Mouse (Mus musculus): ENCODE results near the gene Chst14. TPM values are rescaled to one million over a fixed set of nuclear protein-coding genes. Genes with fewer than 3 reads are reported as not detected.

Gene Chst14
- polyA plus RNA-seq (2017; shearing (Covaris generic)), result 3.0 TPM

GRCm38 (mm10) chr2:118926361-118926997, at the start of gene Chst14:
Gene Chst14 (plus strand): TSS chr2:118926496.

GRCm38 (mm10) chr2:118899981-118900825, 26.1 kb upstream of the Chst14 start, which contains the start of gene Bahd1:
Gene Bahd1 (plus strand): TSS chr2:118900377.

Other genes with a start within 250 kb of the Chst14 start
- not detected for gene Ankrd63, start 222.5 kb upstream of the Chst14 start, polyA plus RNA-seq (2017; shearing (Covaris generic))
- 26.2 TPM for gene Plcb2, start 198.1 kb upstream of the Chst14 start, polyA plus RNA-seq (2017; shearing (Covaris generic))
- 3.0 TPM for gene Inafm2, start 180.7 kb upstream of the Chst14 start, polyA plus RNA-seq (2017; shearing (Covaris generic))
- 0.07 TPM for gene Ccdc9b, start 163.8 kb upstream of the Chst14 start, polyA plus RNA-seq (2017; shearing (Covaris generic))
- gene Phgr1, start 153.7 kb upstream of the Chst14 start, polyA plus RNA-seq (2017; shearing (Covaris generic)), result not detected
- gene Disp2, start 146.8 kb upstream of the Chst14 start, polyA plus RNA-seq (2017; shearing (Covaris generic)), result not detected
- gene Knstrn, start 112.5 kb upstream of the Chst14 start, polyA plus RNA-seq (2017; shearing (Covaris generic)), result 10.4 TPM
- gene Ivd, start 64.5 kb upstream of the Chst14 start, polyA plus RNA-seq (2017; shearing (Covaris generic)), result 94.6 TPM
- 1.3 TPM for gene Bahd1, start 26.1 kb upstream of the Chst14 start, polyA plus RNA-seq (2017; shearing (Covaris generic))
- gene Ccdc32, start 102.9 kb downstream of the Chst14 start, polyA plus RNA-seq (2017; shearing (Covaris generic)), result 27.4 TPM
- 2.5 TPM for gene Rpusd2, start 108.3 kb downstream of the Chst14 start, polyA plus RNA-seq (2017; shearing (Covaris generic))
- 2.3 TPM for gene Knl1, start 120.6 kb downstream of the Chst14 start, polyA plus RNA-seq (2017; shearing (Covaris generic))
- 6.8 TPM for gene Rad51, start 186.3 kb downstream of the Chst14 start, polyA plus RNA-seq (2017; shearing (Covaris generic))
- 30.7 TPM for gene Rmdn3, start 230.5 kb downstream of the Chst14 start, polyA plus RNA-seq (2017; shearing (Covaris generic))
- not detected for gene Gchfr, start 241.3 kb downstream of the Chst14 start, polyA plus RNA-seq (2017; shearing (Covaris generic))
- gene Gm14137, start 248.0 kb downstream of the Chst14 start, polyA plus RNA-seq (2017; shearing (Covaris generic)), result 1.1 TPM